Mouse (Mus musculus): ENCODE measurements around the gene 6430550D23Rik. TPM values are rescaled to one million over a fixed set of nuclear protein-coding genes. Genes with fewer than 3 reads are reported as not detected.

Gene 6430550D23Rik
- polyA plus RNA-seq, 1 experiment from 2014 or later = 1.3 TPM

GRCm38 (mm10) chr2:155991151-155991550 is 16.6 kb downstream of the 6430550D23Rik start:
- DNase-seq (no peak), ATAC-seq (ENCODE audit: low read depth) (no peak)
- Histone ChIP-seq H3K27ac (peak overlapping the region; percentile 94), H3K36me3 (peaks cover 92% of the 10 kb centered on the region), H3K4me3 (replicated peaks) (peak overlapping the region; percentile 63), H3K27me3 (no peaks in the 10 kb centered on the region), H3K9ac (peak overlapping the region; percentile 73), H3K4me1 (replicated peaks) (peaks cover 86% of the 10 kb centered on the region), H3K9me3 (replicated peaks) (no peaks in the 10 kb centered on the region), H3K4me2 (peak overlapping the region; percentile 74)
- 80% methylated on average over 10 of the region's 10 CpGs for WGBS (ENCODE audit: insufficient replicate concordance)

DNA sequence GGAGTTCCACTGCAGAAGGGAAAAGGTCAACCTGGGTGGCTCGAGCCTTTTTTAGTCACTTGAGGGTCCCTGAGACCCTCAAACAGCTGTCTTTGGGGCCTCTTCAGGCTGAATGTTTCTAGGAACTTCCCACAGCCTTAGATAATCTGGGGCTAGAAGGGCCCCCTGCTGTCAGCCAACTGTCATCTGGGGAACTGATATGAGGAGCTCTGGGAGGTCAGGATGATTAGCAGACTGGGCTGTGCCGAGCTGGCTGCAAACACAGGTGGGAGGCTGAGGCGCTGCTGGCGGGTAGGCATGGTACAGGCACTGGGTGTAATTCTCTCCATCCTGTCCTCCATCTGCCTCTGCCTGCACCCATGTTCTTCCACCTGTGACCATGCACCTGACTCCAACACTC is 18.7 kb downstream of the 6430550D23Rik start:
- DNase-seq = peak; percentile 83
- Histone ChIP-seq H3K36me3 (peaks cover 92% of the 10 kb centered on the region), H3K9ac (peak overlapping the region; percentile 73)

GRCm38 (mm10) chr2:155987131-155987530 is 20.6 kb downstream of the 6430550D23Rik start:
- Histone ChIP-seq H3K9ac (peak overlapping the region; percentile 9; the same call in 1 of the 2 replicates), H3K4me3 (replicated peaks) (no peak overlapping the region), H3K9me3 (replicated peaks) (no peaks in the 10 kb centered on the region), H3K27me3 (no peaks in the 10 kb centered on the region), H3K27ac (peak overlapping the region; percentile 94), H3K36me3 (peaks cover 92% of the 10 kb centered on the region), H3K4me2 (peak overlapping the region; percentile 74), H3K4me1 (replicated peaks) (peaks cover 66% of the 10 kb centered on the region)
- 92% methylated on average over 6 of the region's 6 CpGs for WGBS (ENCODE audit: insufficient replicate concordance)
- DNase-seq (no peak), ATAC-seq (ENCODE audit: low read depth) (no peak)

More for the DNA sequence above, 18.7 kb downstream of the 6430550D23Rik start:
- peak; percentile 97 for ATAC-seq (ENCODE audit: low read depth)
- peak overlapping the region; percentile 74 for H3K4me2 ChIP-seq
- 10% methylated on average over 4 of the region's 4 CpGs for WGBS (ENCODE audit: insufficient replicate concordance)
- H3K4me3 ChIP-seq (replicated peaks) = peak overlapping the region; percentile 63
- H3K27me3 ChIP-seq = no peaks in the 10 kb centered on the region
- no peaks in the 10 kb centered on the region for H3K9me3 ChIP-seq (replicated peaks)
- peaks cover 85% of the 10 kb centered on the region for H3K4me1 ChIP-seq (replicated peaks)
- H3K27ac ChIP-seq = peak overlapping the region; percentile 94

- no peak overlapping the region for H3K4me2 ChIP-seq
- H3K9ac ChIP-seq = no peak overlapping the region
- peaks cover 52% of the 10 kb centered on the region for H3K4me1 ChIP-seq (replicated peaks)
- peak overlapping the region; percentile 94 for H3K27ac ChIP-seq
- H3K36me3 ChIP-seq = peaks cover 91% of the 10 kb centered on the region
- no peaks in the 10 kb centered on the region for H3K27me3 ChIP-seq
- H3K4me3 ChIP-seq (replicated peaks) = no peak overlapping the region
- 87% methylated on average over 7 of the region's 7 CpGs for WGBS (ENCODE audit: insufficient replicate concordance)
- H3K9me3 ChIP-seq (replicated peaks) = no peaks in the 10 kb centered on the region
- DNase-seq = no peak
- ATAC-seq (ENCODE audit: low read depth) = no peak
These were observed 22.0 kb downstream of the 6430550D23Rik start for GRCm38 (mm10) chr2:155985776-155986175.

DNA sequence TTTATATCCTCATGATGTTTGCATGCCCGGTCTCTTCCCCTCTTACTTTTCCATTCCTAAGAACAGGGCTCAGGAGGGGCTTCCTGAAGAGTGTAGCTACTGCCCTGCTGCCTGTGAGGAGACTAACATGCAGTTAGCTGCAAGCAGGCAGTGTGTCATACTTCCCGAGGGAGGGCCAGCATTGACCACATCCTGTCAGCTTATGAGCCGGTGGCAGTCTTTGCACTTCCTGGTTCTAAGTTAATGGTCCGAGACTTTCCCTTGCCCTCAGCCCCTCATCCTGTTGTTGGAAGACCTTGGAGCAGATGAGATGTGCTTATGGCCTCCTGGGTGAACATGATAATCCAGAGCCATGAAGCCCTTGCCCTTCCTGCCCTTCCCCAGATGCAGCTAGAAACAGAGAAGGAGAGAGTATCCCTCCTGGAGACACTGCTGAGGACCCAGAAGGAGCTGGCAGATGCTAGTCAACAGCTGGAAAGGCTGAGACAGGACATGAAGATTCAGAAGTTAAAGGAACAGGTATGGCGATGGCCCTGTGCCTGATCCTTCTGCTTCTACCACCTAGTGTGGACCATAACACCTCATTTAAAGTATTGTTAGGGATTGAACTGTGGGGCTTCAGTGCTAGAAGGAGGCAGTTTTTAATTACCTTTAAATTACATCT is 28.3 kb downstream of the 6430550D23Rik start:
- Histone ChIP-seq H3K27me3 (no peaks in the 10 kb centered on the region), H3K4me1 (replicated peaks) (0 out of 2 replicates have a peak, but pooled peaks cover 10% of the 10 kb centered on the region), H3K9ac (no peak overlapping the region), H3K4me2 (peak overlapping the region; percentile 38), H3K36me3 (peaks cover 87% of the 10 kb centered on the region), H3K4me3 (replicated peaks) (peak overlapping the region; percentile 4; the same call in 1 of the 2 replicates), H3K27ac (peak overlapping the region; percentile 66; the same call in 1 of the 2 replicates), H3K9me3 (replicated peaks) (no peaks in the 10 kb centered on the region)
- WGBS (ENCODE audit: insufficient replicate concordance) = 30% methylated on average over 5 of the region's 5 CpGs
- DNase-seq (no peak), ATAC-seq (ENCODE audit: low read depth) (peak; percentile 34; the same call in 1 of the 2 replicates)

DNA sequence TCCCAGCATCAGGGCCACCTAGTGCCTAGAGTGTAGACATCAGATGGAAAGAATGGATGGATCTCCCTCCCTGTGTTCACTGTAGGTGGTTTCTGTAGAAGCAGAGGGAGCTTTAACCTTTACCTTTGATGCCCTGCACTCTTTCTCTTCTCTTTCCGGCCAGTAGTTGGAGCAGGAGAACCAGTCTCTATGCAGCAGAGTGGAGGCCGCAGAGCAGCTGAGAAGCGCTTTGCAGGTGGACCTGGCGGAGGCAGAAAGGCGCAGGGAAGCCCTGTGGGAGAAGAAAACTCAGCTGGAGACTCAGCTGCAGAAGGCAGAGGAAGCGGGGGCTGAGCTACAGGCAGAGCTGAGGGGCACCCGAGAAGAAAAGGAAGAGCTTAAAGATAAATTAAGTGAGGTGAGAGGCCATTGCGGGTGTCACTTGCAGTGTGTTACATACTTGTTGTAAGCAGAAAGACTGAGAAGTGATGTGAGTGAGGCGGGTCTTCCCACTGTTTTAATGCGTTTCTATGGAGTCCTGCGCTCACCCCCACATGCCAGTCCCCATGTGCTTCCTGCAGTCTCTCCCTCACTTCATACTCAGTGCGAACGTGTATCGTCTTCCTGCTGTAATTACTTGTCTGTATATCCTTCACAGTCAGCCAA is 33.6 kb downstream of the 6430550D23Rik start:
- Histone ChIP-seq H3K9ac (no peak overlapping the region), H3K4me3 (replicated peaks) (no peak overlapping the region), H3K27me3 (no peaks in the 10 kb centered on the region), H3K27ac (no peak overlapping the region), H3K36me3 (peaks cover 83% of the 10 kb centered on the region), H3K4me2 (no peak overlapping the region), H3K9me3 (replicated peaks) (no peaks in the 10 kb centered on the region), H3K4me1 (replicated peaks) (peaks cover 19% of the 10 kb centered on the region)
- no peak for DNase-seq
- ATAC-seq (ENCODE audit: low read depth) = no peak
- WGBS (ENCODE audit: insufficient replicate concordance) = 80% methylated on average over 14 of the region's 14 CpGs

DNA sequence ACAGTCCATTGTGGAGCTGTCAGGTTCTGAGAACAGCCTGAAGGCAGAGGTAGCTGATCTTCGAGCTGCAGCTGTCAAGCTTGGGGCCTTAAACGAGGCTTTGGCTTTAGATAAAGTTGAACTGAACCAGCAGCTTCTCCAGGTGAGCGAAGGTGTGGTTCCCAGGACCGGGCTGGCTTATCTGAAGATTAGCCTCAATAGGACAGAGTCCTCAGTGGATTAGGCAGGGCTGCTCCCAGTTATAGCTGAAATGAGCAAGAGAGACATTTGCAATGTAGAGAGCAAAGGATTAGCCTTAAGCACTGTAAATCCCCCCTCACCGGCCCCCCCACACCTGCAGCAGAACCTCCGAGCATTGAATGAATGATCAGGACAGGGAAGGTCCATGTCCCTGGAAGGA is 34.4 kb downstream of the 6430550D23Rik start:
- Histone ChIP-seq H3K4me3 (replicated peaks) (no peak overlapping the region), H3K4me2 (no peak overlapping the region), H3K36me3 (peaks cover 87% of the 10 kb centered on the region), H3K9me3 (replicated peaks) (no peaks in the 10 kb centered on the region), H3K27ac (no peak overlapping the region; the same call in 1 of the 2 replicates), H3K9ac (peak overlapping the region; percentile 36; the same call in 1 of the 2 replicates), H3K27me3 (no peaks in the 10 kb centered on the region), H3K4me1 (replicated peaks) (peaks cover 14% of the 10 kb centered on the region)
- ATAC-seq (ENCODE audit: low read depth) (peak; percentile 50), DNase-seq (no peak)
- WGBS (ENCODE audit: insufficient replicate concordance) = 46% methylated on average over 6 of the region's 6 CpGs

DNA sequence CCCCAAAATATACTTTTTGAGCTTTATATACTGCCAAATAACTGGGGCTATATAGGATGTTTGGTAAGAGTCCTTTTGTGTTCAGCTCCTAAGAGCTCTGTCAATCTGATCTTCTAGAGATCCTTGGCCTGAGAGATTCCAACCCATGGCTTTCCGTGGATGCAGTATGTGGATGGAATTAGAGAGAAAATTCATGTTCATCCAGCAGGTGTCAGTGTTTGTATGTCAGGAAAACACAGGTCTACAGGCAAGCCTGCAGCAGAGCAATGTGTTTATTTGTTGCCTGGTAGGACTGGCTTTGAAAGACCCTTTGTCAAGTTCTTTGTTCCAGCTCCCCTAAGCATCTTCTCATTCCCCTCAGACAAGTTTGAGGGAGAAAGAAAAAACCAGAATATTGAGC is 44.8 kb downstream of the 6430550D23Rik start:
- Histone ChIP-seq H3K9me3 (replicated peaks) (no peaks in the 10 kb centered on the region), H3K36me3 (peaks cover 56% of the 10 kb centered on the region), H3K4me1 (replicated peaks) (0 out of 2 replicates have a peak, but pooled peaks cover 2% of the 10 kb centered on the region), H3K4me3 (replicated peaks) (no peak overlapping the region), H3K27ac (no peak overlapping the region), H3K9ac (no peak overlapping the region), H3K4me2 (no peak overlapping the region), H3K27me3 (no peaks in the 10 kb centered on the region)
- no peak for ATAC-seq (ENCODE audit: low read depth)
- 76% methylated on average over 1 of the region's 1 CpGs for WGBS (ENCODE audit: insufficient replicate concordance)
- DNase-seq = no peak

DNA sequence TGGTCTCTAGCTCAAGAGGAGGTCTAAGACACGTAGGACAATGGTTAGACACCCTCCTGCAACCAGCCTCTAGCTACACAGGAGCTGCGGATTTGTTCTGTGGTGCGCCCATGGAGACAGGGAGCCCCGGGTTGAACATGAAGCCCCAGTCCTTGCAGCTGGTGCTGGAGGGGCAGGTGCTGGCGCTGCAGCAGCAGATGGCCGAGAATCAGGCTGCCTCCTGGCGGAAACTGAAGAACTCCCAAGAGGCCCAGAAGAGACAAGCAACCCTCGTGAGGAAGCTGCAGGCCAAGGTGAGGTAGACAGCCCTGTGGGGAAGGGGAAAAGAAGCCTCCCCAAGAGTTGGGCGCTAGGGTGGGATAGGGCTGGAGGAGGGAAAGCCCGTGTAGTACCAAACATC is 45.9 kb downstream of the 6430550D23Rik start:
- no peak overlapping the region for H3K9ac ChIP-seq
- no peaks in the 10 kb centered on the region for H3K27me3 ChIP-seq
- peaks cover 45% of the 10 kb centered on the region for H3K36me3 ChIP-seq
- ATAC-seq (ENCODE audit: low read depth) = no peak
- H3K27ac ChIP-seq = no peak overlapping the region; the same call in 1 of the 2 replicates
- WGBS (ENCODE audit: insufficient replicate concordance) = 83% methylated on average over 10 of the region's 10 CpGs
- H3K9me3 ChIP-seq (replicated peaks) = no peaks in the 10 kb centered on the region
- H3K4me1 ChIP-seq (replicated peaks) = peaks cover 13% of the 10 kb centered on the region
- H3K4me3 ChIP-seq (replicated peaks) = no peak overlapping the region
- H3K4me2 ChIP-seq = no peak overlapping the region
- DNase-seq = no peak

- H3K4me1 ChIP-seq (replicated peaks) = peaks cover 19% of the 10 kb centered on the region
- H3K9me3 ChIP-seq (replicated peaks) = no peaks in the 10 kb centered on the region
- H3K9ac ChIP-seq = no peak overlapping the region
- DNase-seq (no peak), ATAC-seq (ENCODE audit: low read depth) (no peak)
- no peak overlapping the region for H3K4me3 ChIP-seq (replicated peaks)
- H3K27ac ChIP-seq = no peak overlapping the region
- peaks cover 28% of the 10 kb centered on the region for H3K36me3 ChIP-seq
- WGBS (ENCODE audit: insufficient replicate concordance) = 84% methylated on average over 5 of the region's 5 CpGs
- H3K27me3 ChIP-seq = no peaks in the 10 kb centered on the region
- H3K4me2 ChIP-seq = no peak overlapping the region
These were observed 47.8 kb downstream of the 6430550D23Rik start for GRCm38 (mm10) chr2:155959981-155960380.

DNA sequence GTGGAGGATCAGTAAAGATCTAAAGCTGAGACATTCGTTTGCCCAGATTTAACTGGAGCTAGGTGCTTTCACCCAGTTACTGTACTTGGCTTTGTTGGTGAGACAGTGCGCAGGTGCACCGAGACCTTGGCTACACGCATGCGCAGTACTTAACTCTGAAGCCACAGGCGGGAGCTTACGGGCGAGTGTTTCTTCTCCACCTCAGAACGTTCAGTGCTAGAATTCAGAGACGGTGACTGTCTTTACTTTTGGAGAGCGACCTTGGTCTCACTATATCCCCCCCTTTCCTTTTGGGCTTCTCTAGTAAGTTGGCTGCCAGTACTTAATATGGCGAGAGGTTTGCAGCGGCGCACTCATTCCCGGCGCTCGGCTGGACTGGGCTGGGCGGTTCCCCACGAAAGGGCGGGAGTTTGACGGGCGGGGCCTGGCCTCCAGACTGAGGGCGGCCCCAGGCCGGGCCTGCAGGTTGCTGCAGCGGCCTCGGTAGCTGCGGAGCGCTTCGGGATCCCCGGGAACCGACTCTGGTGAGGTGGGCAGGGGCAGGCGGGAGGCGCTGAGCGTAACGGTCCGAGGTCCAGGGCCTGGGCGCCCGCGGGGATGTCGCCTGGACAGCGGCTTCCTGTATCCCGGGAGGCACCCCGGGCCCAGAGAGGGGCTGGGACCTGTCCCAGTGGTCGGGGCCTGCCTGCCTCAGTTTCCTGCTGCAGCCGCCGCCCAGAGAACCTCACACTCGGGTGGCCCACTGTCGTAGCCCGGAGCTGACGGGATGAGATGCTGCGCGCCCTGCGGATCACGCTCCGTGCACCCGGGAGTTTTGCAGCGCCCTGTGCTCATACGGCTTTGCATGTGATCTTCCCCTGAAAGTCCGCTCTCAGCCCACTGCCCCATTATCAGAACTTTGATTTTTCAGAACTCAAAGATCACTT is 51.4 kb downstream of the 6430550D23Rik start, which contains the start of gene Cep250:
Gene Cep250, plus strand, starts transcription at position 325 of the 926 bp plus-strand sequence.
- DNase-seq (peak; percentile 81), ATAC-seq (ENCODE audit: low read depth) (peak; percentile 100)
- peaks cover 26% of the 10 kb centered on the region for H3K4me1 ChIP-seq (replicated peaks)
- WGBS (ENCODE audit: insufficient replicate concordance) = under 1% methylated on average over 58 of the region's 59 CpGs
- peak within 1 kb of the TSS; percentile 94 for H3K9ac ChIP-seq
- no peaks in the 10 kb centered on the region for H3K36me3 ChIP-seq
- H3K4me3 ChIP-seq (replicated peaks) = peak within 1 kb of the TSS; percentile 88
- no peaks in the 10 kb centered on the region for H3K9me3 ChIP-seq (replicated peaks)
- H3K27me3 ChIP-seq = peaks cover 11% of the 10 kb centered on the region; the same call in 1 of the 2 replicates
- peak within 1 kb of the TSS; percentile 81 for H3K27ac ChIP-seq
- H3K4me2 ChIP-seq = peak within 1 kb of the TSS; percentile 99
